Mouse (Mus musculus): ENCODE data around the gene Gm20388.

Gene Gm20388

GRCm38 (mm10) chr8:120466266-120466665 is 555.6 kb downstream of the Gm20388 start:
- DNase-seq (ENCODE audit: low read depth, low spot score): no peak

- DNase-seq (ENCODE audit: low read depth, low spot score): no peak
These were observed 557.0 kb downstream of the Gm20388 start for GRCm38 (mm10) chr8:120467598-120467997.

GRCm38 (mm10) chr8:120470170-120470569 is 559.5 kb downstream of the Gm20388 start:
- no peak for DNase-seq (ENCODE audit: low read depth, low spot score)

- DNase-seq (ENCODE audit: low read depth, low spot score): peak; percentile 23
These were observed 560.5 kb downstream of the Gm20388 start for GRCm38 (mm10) chr8:120471166-120471565.

GRCm38 (mm10) chr8:120471752-120472151 is 561.1 kb downstream of the Gm20388 start:
- no peak for DNase-seq (ENCODE audit: low read depth, low spot score)

GRCm38 (mm10) chr8:120472230-120472629 is 561.6 kb downstream of the Gm20388 start:
- DNase-seq (ENCODE audit: low read depth, low spot score): no peak

GRCm38 (mm10) chr8:120473729-120474364 is 563.2 kb downstream of the Gm20388 start:
- DNase-seq (ENCODE audit: low read depth, low spot score): no peak

- DNase-seq (ENCODE audit: low read depth, low spot score): no peak
These were observed 564.0 kb downstream of the Gm20388 start for GRCm38 (mm10) chr8:120474496-120475235.

- no peak for DNase-seq (ENCODE audit: low read depth, low spot score)
These were observed 565.0 kb downstream of the Gm20388 start for GRCm38 (mm10) chr8:120475462-120476201.

GRCm38 (mm10) chr8:120476711-120477575 is 566.3 kb downstream of the Gm20388 start:
- DNase-seq (ENCODE audit: low read depth, low spot score): no peak

GRCm38 (mm10) chr8:120478754-120479153 is 568.1 kb downstream of the Gm20388 start:
- no peak for DNase-seq (ENCODE audit: low read depth, low spot score)

- DNase-seq (ENCODE audit: low read depth, low spot score): no peak
These were observed 569.0 kb downstream of the Gm20388 start for GRCm38 (mm10) chr8:120479691-120480090.

GRCm38 (mm10) chr8:120482015-120482689 is 571.5 kb downstream of the Gm20388 start:
- no peak for DNase-seq (ENCODE audit: low read depth, low spot score)

GRCm38 (mm10) chr8:120484460-120484859 is 573.8 kb downstream of the Gm20388 start:
- no peak for DNase-seq (ENCODE audit: low read depth, low spot score)

GRCm38 (mm10) chr8:120485116-120485515 is 574.5 kb downstream of the Gm20388 start:
- DNase-seq (ENCODE audit: low read depth, low spot score): no peak

- no peak for DNase-seq (ENCODE audit: low read depth, low spot score)
These were observed 575.2 kb downstream of the Gm20388 start for GRCm38 (mm10) chr8:120485551-120486476.

GRCm38 (mm10) chr8:120486477-120487376 is 576.1 kb downstream of the Gm20388 start:
- DNase-seq (ENCODE audit: low read depth, low spot score): peak; percentile 75

- DNase-seq (ENCODE audit: low read depth, low spot score): peak; percentile 67
These were observed 576.7 kb downstream of the Gm20388 start for GRCm38 (mm10) chr8:120487377-120487728.

Measured in CD4-positive helper T cell, adult 2 months (primary cell).